Mouse (Mus musculus): ENCODE results near the gene Pkib.

DNA sequence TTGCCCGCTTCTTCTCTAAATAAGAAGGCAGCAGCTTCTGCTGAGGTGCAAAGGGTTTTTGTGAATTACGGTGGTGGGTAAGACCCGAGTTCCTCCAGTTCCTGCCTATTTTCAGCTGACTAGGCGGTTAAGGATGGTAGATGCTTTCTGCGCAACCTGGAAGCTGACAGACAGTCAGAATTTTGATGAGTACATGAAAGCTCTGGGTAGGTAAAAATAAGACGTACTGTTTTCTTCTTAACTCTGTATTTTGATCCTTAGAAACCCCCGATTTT is 153.0 kb downstream of the Pkib start, which contains the start of gene Fabp7:
- no peak for TF ChIP-seq CTCF (IDR thresholded peaks at IDR 0.05; ENCODE audit: extremely low read depth, insufficient read depth, insufficient read length, insufficient replicate concordance)
- TF ChIP-seq POLR2A (IDR thresholded peaks at IDR 0.05; ENCODE audit: low read depth, low read length): no peak

Measured in spleen, adult 2 months (tissue).